Mouse (Mus musculus) hindbrain, postnatal 0 days (tissue): Measurements from ENCODE around the gene Scml4. TPM values are rescaled to one million over a fixed set of nuclear protein-coding genes. Genes with fewer than 3 reads are reported as not detected.

Source experiments
- ATAC-seq: fragments of 200-750 bp; cut with Nextera tagmentation; 2 replicates; pipeline ENCODE4 v1.8.0; 2017; ENCODE audit warnings: mild to moderate bottlenecking, moderate TSS enrichment, moderate library complexity
- DNase-seq: peaks from one replicate; pipeline ENCODE4 v3.0.0-alpha.2; 2015; ENCODE audit warnings: low spot score
- H3K27ac ChIP-seq: fragments of 300-500 bp; sonication (generic); 2 replicates; pipeline ENCODE4 v1.5.1; 2014; ENCODE audit warnings: mild to moderate bottlenecking
- H3K27me3 ChIP-seq: fragments of 300-500 bp; sonication (generic); 2 replicates; pipeline ENCODE4 v1.6.1; 2014; ENCODE audit warnings: low read length, mixed read lengths; ENCODE audit not compliant: insufficient read depth
- H3K36me3 ChIP-seq: fragments of 300-500 bp; sonication (generic); 2 replicates; pipeline ENCODE4 v1.6.1; 2014; ENCODE audit warnings: low read length, mixed read lengths; ENCODE audit not compliant: insufficient read depth
- H3K4me1 ChIP-seq: fragments of 300-500 bp; sonication (generic); 2 replicates; pipeline ENCODE4 v1.6.1; 2014; ENCODE audit warnings: antibody characterized with exemption, low read length, mixed read lengths; ENCODE audit not compliant: insufficient read depth
- H3K4me2 ChIP-seq: fragments of 300-500 bp; sonication (generic); 2 replicates; pipeline ENCODE4 v1.6.1; 2014; ENCODE audit warnings: low read depth, mild to moderate bottlenecking, low read length, moderate library complexity, mixed read lengths
- H3K4me3 ChIP-seq: fragments of 300-500 bp; sonication (generic); 2 replicates; pipeline ENCODE4 v1.5.1; 2014; ENCODE audit warnings: low read length
- H3K9ac ChIP-seq: fragments of 300-500 bp; sonication (generic); replicated peaks from 2 replicates; pipeline ENCODE4 v1.6.1; 2014; ENCODE audit warnings: mild to moderate bottlenecking, low read length, moderate library complexity, mixed read lengths
- H3K9me3 ChIP-seq: fragments of 300-500 bp; sonication (generic); 2 replicates; pipeline ENCODE4 v1.6.1; 2016; ENCODE audit warnings: low read length, mixed read lengths
- CTCF ChIP-seq: IDR thresholded peaks from 2 replicates; pipeline ENCODE4 v1.5.1; 2016; ENCODE audit warnings: antibody characterized with exemption, control low read depth, low read depth
- WGBS: fragments of 180-500 bp; shearing (Covaris S2); extraction: QIAGEN DNeasy Blood & Tissue Kit; methylation state at CpG from one replicate; pipeline ENCODE4 v1.1.7; 2014; 5-methylcytosine and 5-hydroxymethylcytosine counted together
- polyA plus RNA-seq: library from polyadenylated mRNA; unstranded; fragments of >200 nt; fragmentation: Nextera tagmentation; extraction: Ambion mirVana; gene quantifications from 2 replicates; pipeline ENCODE4 v1.2.1, GENCODE M21; 2015
- total RNA-seq: library from RNA; depleted of rRNA; stranded (reverse); fragments of >200 nt; gene quantifications from 2 replicates; pipeline ENCODE4 v1.2.3, GENCODE M21; 2014

The Scml4 gene
- total and polyA plus RNA-seq, 2 experiments from 2014 or later = 7.0 to 16.4 TPM

DNA sequence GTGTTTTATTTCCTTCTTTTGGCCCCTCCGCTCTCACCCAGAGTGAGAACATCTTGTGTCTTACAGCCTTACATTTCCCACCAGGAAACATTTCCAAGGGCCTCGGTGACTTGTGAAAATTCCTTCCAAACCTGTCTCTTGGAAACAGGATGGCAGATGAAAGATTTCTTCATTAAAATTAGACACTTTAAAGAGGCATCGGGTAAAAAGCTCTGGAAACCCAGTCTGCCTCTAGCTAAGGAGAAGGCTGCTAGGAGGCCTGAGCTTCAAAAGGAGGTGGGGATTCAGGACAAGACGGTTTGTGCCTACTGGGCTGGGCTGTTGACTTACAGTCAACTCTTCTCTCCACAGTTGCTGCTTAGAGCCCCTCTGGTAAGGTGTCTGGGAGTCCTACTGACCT lies 113.4 kb downstream of the Scml4 start:
- 28% methylated on average over 4 of the region's 4 CpGs for WGBS
- no peaks in the 10 kb centered on the region for H3K9me3 ChIP-seq
- H3K27ac ChIP-seq = no peak overlapping the region
- no peaks in the 10 kb centered on the region for H3K36me3 ChIP-seq
- TF ChIP-seq CTCF = no peak
- no peak overlapping the region for H3K4me3 ChIP-seq
- DNase-seq (no peak), ATAC-seq (no peak)
- H3K9ac ChIP-seq = no peak overlapping the region
- no peak overlapping the region for H3K4me2 ChIP-seq
- H3K4me1 ChIP-seq = no peaks in the 10 kb centered on the region
- no peaks in the 10 kb centered on the region for H3K27me3 ChIP-seq

DNA sequence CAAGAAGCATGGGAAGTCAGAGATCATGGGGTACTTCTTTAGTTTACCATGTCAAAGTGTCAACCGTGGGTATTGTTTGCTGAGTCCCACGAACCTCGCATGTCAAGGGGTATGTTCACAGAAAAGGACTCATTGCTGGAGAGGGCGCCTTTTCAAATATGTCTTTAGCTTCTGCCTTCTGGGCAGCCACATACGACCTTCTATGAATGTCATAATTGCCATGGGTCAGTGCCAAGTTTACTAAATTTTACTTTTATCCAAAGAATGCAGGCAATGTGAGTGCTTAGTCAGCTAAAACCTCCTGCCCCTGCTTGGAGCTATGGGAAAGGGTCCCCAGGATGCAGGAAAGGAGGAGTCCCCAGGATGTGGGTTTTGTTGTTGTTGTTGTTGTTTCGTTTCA lies 116.4 kb downstream of the Scml4 start:
- no peak for TF ChIP-seq CTCF
- ATAC-seq = no peak
- WGBS = 83% methylated on average over 6 of the region's 6 CpGs

DNA sequence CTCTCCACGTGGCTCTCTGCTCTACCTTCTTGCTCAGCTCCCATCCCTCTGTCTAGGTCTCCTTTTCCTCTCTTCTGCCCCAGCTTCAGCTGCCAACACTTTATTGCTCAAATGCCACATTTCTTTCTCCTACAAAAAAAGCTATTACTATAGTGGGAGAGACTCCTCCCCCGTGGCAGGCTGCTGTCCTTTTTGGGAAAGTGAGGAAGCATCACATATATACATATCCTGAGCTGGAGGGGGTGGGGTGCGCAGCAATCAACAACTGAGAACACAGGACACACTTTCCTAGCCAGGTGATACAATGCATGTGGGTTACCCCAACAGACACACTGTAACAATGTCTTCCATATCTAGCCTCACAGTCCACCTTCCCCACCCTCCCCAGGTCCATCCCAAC lies 118.2 kb downstream of the Scml4 start:
- Histone ChIP-seq H3K27ac (no peak overlapping the region), H3K4me1 (no peaks in the 10 kb centered on the region), H3K4me3 (no peak overlapping the region), H3K4me2 (no peak overlapping the region), H3K9me3 (no peaks in the 10 kb centered on the region), H3K27me3 (no peaks in the 10 kb centered on the region), H3K36me3 (no peaks in the 10 kb centered on the region), H3K9ac (no peak overlapping the region)
- DNase-seq (no peak), ATAC-seq (no peak)
- 62% methylated on average over 3 of the region's 3 CpGs for WGBS
- TF ChIP-seq CTCF = no peak

More for the DNA sequence above, 116.4 kb downstream of the Scml4 start:
- Histone ChIP-seq H3K4me2 (no peak overlapping the region), H3K9ac (no peak overlapping the region), H3K9me3 (no peaks in the 10 kb centered on the region), H3K36me3 (no peaks in the 10 kb centered on the region), H3K27ac (no peak overlapping the region), H3K4me3 (no peak overlapping the region), H3K27me3 (no peaks in the 10 kb centered on the region), H3K4me1 (no peaks in the 10 kb centered on the region)
- no peak for DNase-seq

DNA sequence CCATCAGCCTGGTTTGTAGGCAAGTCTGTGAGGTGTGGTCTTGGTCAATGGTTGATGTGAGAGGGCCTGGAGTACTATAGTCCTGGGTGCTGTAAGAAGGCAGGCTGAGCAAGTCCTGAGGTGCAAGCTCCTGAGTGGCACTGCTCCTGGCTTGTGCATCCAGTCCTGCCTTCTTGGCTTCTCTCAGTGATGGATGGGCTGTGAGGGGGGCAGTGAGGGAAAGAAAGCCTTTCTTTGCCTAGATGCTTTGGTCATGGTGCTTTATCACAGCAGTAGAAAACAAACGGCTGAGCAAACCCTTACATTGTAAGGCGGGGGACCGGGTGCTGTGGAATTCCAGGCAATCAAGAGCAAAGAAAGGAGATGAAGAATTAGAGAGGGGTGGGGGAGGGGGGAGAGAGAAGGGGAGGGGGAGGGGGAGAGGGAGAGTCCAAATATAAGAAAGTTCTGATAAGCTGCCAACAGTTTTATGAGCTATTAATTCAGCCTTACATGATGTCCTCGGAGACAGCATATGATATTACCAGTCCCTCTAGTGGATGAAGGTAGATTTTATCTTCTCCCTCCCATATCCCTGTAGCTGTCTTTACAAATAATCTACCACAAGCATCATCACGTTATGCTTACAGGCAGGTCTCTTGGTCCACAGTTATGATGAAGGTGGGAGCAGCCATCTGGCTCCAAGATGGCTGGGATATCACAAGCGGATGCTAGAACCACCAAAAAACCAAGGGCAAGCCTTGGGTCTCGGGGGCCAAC lies 121.0 kb downstream of the Scml4 start:
- WGBS = 41% methylated on average over 7 of the region's 7 CpGs
- no peak overlapping the region for H3K27ac ChIP-seq
- H3K9ac ChIP-seq = no peak overlapping the region
- no peak overlapping the region for H3K4me2 ChIP-seq
- no peaks in the 10 kb centered on the region for H3K9me3 ChIP-seq
- TF ChIP-seq CTCF = peak; percentile 37; the same call in 1 of the 2 replicates
- DNase-seq = peak; percentile 46
- H3K4me3 ChIP-seq = no peak overlapping the region
- H3K27me3 ChIP-seq = no peaks in the 10 kb centered on the region
- H3K36me3 ChIP-seq = no peaks in the 10 kb centered on the region
- no peaks in the 10 kb centered on the region for H3K4me1 ChIP-seq
- ATAC-seq = peak; percentile 45

DNA sequence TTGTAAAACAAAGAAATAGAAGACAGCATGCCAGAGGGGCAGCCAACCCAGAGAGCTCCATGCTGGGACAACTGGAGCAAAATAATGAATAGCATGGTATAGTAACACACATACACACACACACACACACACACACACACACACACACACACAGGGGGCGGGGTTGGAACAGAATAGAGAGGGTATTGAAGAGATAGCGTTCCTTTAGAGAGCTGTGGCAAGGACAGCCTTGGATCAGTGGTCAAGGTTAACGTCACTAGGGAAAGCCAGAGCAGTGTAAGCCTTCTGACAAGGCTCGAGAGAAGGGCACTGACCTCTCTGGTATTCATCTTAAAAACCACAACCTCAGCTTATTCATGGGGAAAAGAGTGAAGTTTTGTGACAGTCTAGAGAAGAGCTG lies 124.7 kb downstream of the Scml4 start:
- Histone ChIP-seq H3K4me2 (no peak overlapping the region), H3K4me1 (no peaks in the 10 kb centered on the region), H3K4me3 (no peak overlapping the region), H3K9ac (no peak overlapping the region), H3K27ac (no peak overlapping the region), H3K9me3 (no peaks in the 10 kb centered on the region), H3K36me3 (no peaks in the 10 kb centered on the region), H3K27me3 (no peaks in the 10 kb centered on the region)
- WGBS = 64% methylated on average over 4 of the region's 4 CpGs
- no peak for DNase-seq
- ATAC-seq = no peak
- TF ChIP-seq CTCF = no peak

DNA sequence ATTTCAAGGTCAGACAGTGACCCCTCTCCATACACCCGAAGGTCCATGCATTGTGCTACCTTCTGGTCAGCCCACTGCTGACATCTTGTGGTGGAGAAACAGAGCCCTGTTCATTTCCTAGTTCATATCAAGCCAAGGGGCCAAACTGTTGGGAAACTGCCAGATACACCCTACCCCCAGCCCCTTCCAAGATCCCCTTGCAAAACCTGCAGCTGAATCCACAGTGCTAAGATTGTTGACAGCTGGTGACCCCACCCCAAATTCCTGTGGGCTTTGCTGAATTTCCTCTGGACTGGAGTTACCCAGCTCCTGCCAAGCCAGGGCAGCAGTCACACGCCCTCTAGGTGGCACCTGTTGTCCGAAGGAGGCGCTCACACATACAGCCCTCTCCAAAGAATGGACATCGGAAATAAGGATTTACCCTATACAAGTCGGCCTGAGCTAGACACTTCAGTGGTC lies 127.5 kb downstream of the Scml4 start:
- no peaks in the 10 kb centered on the region for H3K36me3 ChIP-seq
- ATAC-seq (0 out of 2 replicates have a peak, but pooled peaks have one; percentile 36), DNase-seq (peak; percentile 68)
- H3K9ac ChIP-seq = no peak overlapping the region
- no peak overlapping the region for H3K4me2 ChIP-seq
- no peaks in the 10 kb centered on the region for H3K4me1 ChIP-seq
- TF ChIP-seq CTCF = peak; percentile 76
- no peak overlapping the region for H3K4me3 ChIP-seq
- no peak overlapping the region for H3K27ac ChIP-seq
- H3K27me3 ChIP-seq = no peaks in the 10 kb centered on the region
- H3K9me3 ChIP-seq = no peaks in the 10 kb centered on the region
- WGBS = 16% methylated on average over 6 of the region's 6 CpGs

DNA sequence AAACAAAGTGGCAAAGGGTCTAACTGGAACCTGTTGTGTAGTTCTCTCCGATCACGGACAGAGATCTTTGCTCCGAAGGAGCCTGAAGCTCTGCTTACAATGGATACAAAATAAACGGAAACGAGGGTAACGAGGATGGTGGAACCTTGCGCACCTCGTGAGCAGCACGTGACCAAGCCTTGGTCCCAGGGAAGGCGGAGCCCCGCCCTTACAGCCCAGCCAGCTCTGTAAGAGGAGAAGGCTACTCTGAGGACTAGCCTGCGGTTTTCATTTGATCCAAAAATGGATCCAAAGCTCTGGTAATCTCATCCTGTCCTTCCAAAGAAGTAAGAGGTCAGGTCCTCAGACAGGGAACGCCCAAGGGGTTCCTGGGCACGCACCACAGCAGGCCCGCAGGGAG lies 128.5 kb downstream of the Scml4 start:
- ATAC-seq (no peak), DNase-seq (no peak)
- Histone ChIP-seq H3K9ac (no peak overlapping the region), H3K4me3 (no peak overlapping the region), H3K4me2 (no peak overlapping the region), H3K27ac (no peak overlapping the region), H3K27me3 (no peaks in the 10 kb centered on the region), H3K9me3 (no peaks in the 10 kb centered on the region), H3K36me3 (no peaks in the 10 kb centered on the region), H3K4me1 (no peaks in the 10 kb centered on the region)
- WGBS = 67% methylated on average over 15 of the region's 15 CpGs
- TF ChIP-seq CTCF = no peak
